Mouse (Mus musculus) splenic B cell, adult 2 months (primary cell): ENCODE measurements at regions not wholly inside any gene's neighbourhood (a gene's known extent, or its start where the extent isn't known, plus 50 kb on each side); places are given as distances from the start of the nearest gene placed in this dataset.
"Not testable (repeated sequence)": the region's sequence is repeated elsewhere in the genome, so short reads cannot be mapped to it uniquely, and the experiment has no call there.

Source experiments
- DNase-seq: peaks from one replicate; pipeline ENCODE4 v3.0.0-alpha.2; 2011; ENCODE audit warnings: low read depth, low spot score
- H3K27me3 ChIP-seq: 2 replicates; pipeline ENCODE4 v1.6.1; 2012; ENCODE audit warnings: mild to moderate bottlenecking, low read length, moderate library complexity, mixed read lengths; ENCODE audit not compliant: control insufficient read depth, poor library complexity, insufficient read depth, severe bottlenecking
- H3K36me3 ChIP-seq: 2 replicates; pipeline ENCODE4 v1.6.1; 2012; ENCODE audit warnings: mild to moderate bottlenecking, low read length, moderate library complexity, mixed read lengths; ENCODE audit not compliant: control insufficient read depth, poor library complexity, insufficient read depth, severe bottlenecking

GRCm38 (mm10) chr6:68370010-68370409 is 834.4 kb upstream of the Tacstd2 start:
- DNase-seq, result peak; percentile 20
- Histone ChIP-seq H3K27me3 (no peaks in the 10 kb centered on the region; the same call in 1 of the 2 replicates), H3K36me3 (no peaks in the 10 kb centered on the region)

- Histone ChIP-seq H3K36me3 (no peaks in the 10 kb centered on the region), H3K27me3 (no peaks in the 10 kb centered on the region)
- DNase-seq, result peak; percentile 25
These were observed 804.2 kb upstream of the Tacstd2 start for GRCm38 (mm10) chr6:68339846-68340245.

- not testable (repeated sequence) for H3K27me3 ChIP-seq, H3K36me3 ChIP-seq, DNase-seq
These were observed 803.6 kb upstream of the Tacstd2 start for GRCm38 (mm10) chr6:68339205-68339604.

GRCm38 (mm10) chr6:68311409-68311808 is 775.8 kb upstream of the Tacstd2 start:
- Histone ChIP-seq H3K36me3 (no peaks in the 10 kb centered on the region), H3K27me3 (no peaks in the 10 kb centered on the region)
- peak; percentile 44 for DNase-seq

GRCm38 (mm10) chr6:68302133-68302532 is 766.5 kb upstream of the Tacstd2 start:
- peak; percentile 68 for DNase-seq
- no peaks in the 10 kb centered on the region for H3K27me3 ChIP-seq
- no peaks in the 10 kb centered on the region for H3K36me3 ChIP-seq

GRCm38 (mm10) chr6:68256725-68257124 is 721.1 kb upstream of the Tacstd2 start:
- Histone ChIP-seq H3K36me3 (no peaks in the 10 kb centered on the region), H3K27me3 (no peaks in the 10 kb centered on the region)
- DNase-seq, result peak; percentile 61

- Histone ChIP-seq H3K36me3 (no peaks in the 10 kb centered on the region), H3K27me3 (no peaks in the 10 kb centered on the region)
- DNase-seq, result peak; percentile 42
These were observed 720.6 kb upstream of the Tacstd2 start for GRCm38 (mm10) chr6:68256151-68256550.

GRCm38 (mm10) chr6:68252730-68253129 is 717.1 kb upstream of the Tacstd2 start:
- no peaks in the 10 kb centered on the region for H3K36me3 ChIP-seq
- no peaks in the 10 kb centered on the region for H3K27me3 ChIP-seq
- DNase-seq, result peak; percentile 18

- DNase-seq, H3K36me3 ChIP-seq, H3K27me3 ChIP-seq: not testable (repeated sequence)
These were observed 715.7 kb upstream of the Tacstd2 start for GRCm38 (mm10) chr6:68251320-68251719.

GRCm38 (mm10) chr6:68250392-68250791 is 714.8 kb upstream of the Tacstd2 start:
- H3K36me3 ChIP-seq, H3K27me3 ChIP-seq, DNase-seq: not testable (repeated sequence)

GRCm38 (mm10) chr6:68249259-68249658 is 713.7 kb upstream of the Tacstd2 start:
- H3K27me3 ChIP-seq, result not testable (repeated sequence)

GRCm38 (mm10) chr6:68248018-68248533 is 712.5 kb upstream of the Tacstd2 start:
- not testable (repeated sequence) for H3K27me3 ChIP-seq, DNase-seq

More at GRCm38 (mm10) chr6:68249259-68249658, 713.7 kb upstream of the Tacstd2 start:
- not testable (repeated sequence) for H3K36me3 ChIP-seq, DNase-seq

GRCm38 (mm10) chr6:68242749-68243148 is 707.2 kb upstream of the Tacstd2 start:
- H3K36me3 ChIP-seq, DNase-seq, H3K27me3 ChIP-seq: not testable (repeated sequence)

More at GRCm38 (mm10) chr6:68248018-68248533, 712.5 kb upstream of the Tacstd2 start:
- H3K36me3 ChIP-seq, result not testable (repeated sequence)

- DNase-seq, result peak; percentile 77
- H3K36me3 ChIP-seq, result no peaks in the 10 kb centered on the region
These were observed 684.1 kb upstream of the Tacstd2 start for GRCm38 (mm10) chr6:68219685-68220084.

GRCm38 (mm10) chr6:68201448-68201847 is 665.9 kb upstream of the Tacstd2 start:
- DNase-seq, result peak; percentile 80
- Histone ChIP-seq H3K27me3 (no peaks in the 10 kb centered on the region), H3K36me3 (no peaks in the 10 kb centered on the region)

More at GRCm38 (mm10) chr6:68219685-68220084, 684.1 kb upstream of the Tacstd2 start:
- no peaks in the 10 kb centered on the region for H3K27me3 ChIP-seq

GRCm38 (mm10) chr6:68198031-68198430 is 662.4 kb upstream of the Tacstd2 start:
- DNase-seq, result no peak
- no peaks in the 10 kb centered on the region for H3K27me3 ChIP-seq
- H3K36me3 ChIP-seq, result no peaks in the 10 kb centered on the region
